Comparison of ENCODE assay signal across 8 mouse cellular contexts in the genomic region with DNA sequence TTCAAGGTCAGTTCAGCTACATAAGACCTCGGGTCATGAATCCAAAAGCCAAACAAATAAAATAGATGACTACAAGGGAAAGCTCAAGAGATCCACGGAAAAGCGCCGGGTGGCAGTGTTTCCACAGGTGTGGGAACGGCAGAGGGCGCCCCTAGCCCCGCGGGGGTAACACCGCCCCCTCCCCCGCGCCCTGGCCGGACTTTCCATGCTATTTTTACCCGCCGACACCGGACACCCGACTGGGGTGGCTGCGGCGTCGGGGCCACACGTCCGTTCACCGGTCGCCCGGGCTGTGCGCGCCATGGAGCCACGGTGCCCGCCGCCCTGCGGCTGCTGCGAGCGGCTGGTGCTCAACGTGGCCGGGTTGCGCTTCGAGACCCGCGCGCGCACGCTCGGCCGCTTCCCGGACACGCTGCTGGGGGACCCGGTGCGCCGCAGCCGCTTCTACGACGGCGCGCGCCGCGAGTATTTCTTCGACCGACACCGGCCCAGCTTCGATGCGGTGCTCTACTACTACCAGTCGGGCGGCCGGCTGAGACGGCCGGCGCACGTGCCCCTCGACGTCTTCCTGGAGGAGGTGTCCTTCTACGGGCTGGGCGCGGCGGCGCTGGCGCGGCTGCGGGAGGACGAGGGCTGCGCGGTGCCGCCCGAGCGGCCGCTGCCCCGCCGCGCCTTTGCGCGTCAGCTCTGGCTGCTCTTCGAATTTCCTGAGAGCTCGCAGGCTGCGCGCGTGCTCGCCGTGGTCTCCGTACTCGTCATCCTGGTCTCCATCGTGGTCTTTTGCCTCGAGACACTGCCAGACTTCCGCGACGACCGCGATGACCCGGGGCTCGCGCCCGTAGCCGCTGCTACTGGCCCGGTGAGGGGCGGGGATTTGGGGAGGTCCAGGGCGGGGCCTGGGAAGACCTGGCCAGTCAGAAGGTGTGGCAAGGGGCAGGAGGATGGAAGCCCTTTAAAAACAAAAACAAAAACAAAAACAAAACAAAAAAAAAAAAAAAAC. TPM values are rescaled to one million over a fixed set of nuclear protein-coding genes. Genes with fewer than 3 reads are reported as not detected.
A peak's percentile ranks its signal among the peaks of the same experiment; 100 is the strongest.
DNase-seq lines count a peak whose midpoint lies in the region; ATAC-seq and TF ChIP-seq lines count a peak whose summit lies in the region.

No protein-coding gene starts in this region.

- WGBS in forebrain, embryonic 12.5 days = 4% methylated on average over 107 of the region's 114 CpGs
- 2% methylated on average over 99 of the region's 114 CpGs for WGBS in hindbrain, embryonic 11.5 days
- WGBS in liver, embryonic 12.5 days (ENCODE audit: insufficient replicate concordance) = 2% methylated on average over 114 of the region's 114 CpGs
- WGBS in olfactory bulb, adult 2 months = 2% methylated on average over 114 of the region's 114 CpGs

- H3K9ac ChIP-seq in forebrain, embryonic 12.5 days = peak overlapping the region; percentile 25; the same call in 1 of the 2 replicates
- H3K9ac ChIP-seq in hindbrain, embryonic 11.5 days (ENCODE audit: low read depth, low read length) = no peak overlapping the region
- H3K9ac ChIP-seq in liver, embryonic 12.5 days = no peak overlapping the region

- H3K4me1 ChIP-seq in forebrain, embryonic 12.5 days = peaks cover 13% of the 10 kb centered on the region
- no peaks in the 10 kb centered on the region; the same call in none of the 2 replicates for H3K4me1 ChIP-seq in hindbrain, embryonic 11.5 days (replicated peaks; ENCODE audit: control insufficient read depth, insufficient read depth, low read length)
- H3K4me1 ChIP-seq in liver, embryonic 12.5 days = peaks cover 8% of the 10 kb centered on the region; the same call in 1 of the 2 replicates
- H3K4me1 ChIP-seq in olfactory bulb, adult 2 months (ENCODE audit: control insufficient read depth, insufficient read depth, low read length) = peaks cover 10% of the 10 kb centered on the region; the same call in 1 of the 2 replicates

- H3K36me3 ChIP-seq in forebrain, embryonic 12.5 days (replicated peaks) = no peaks in the 10 kb centered on the region
- no peaks in the 10 kb centered on the region for H3K36me3 ChIP-seq in hindbrain, embryonic 11.5 days (ENCODE audit: control insufficient read depth, insufficient read depth, low read length)
- H3K36me3 ChIP-seq in liver, embryonic 12.5 days = no peaks in the 10 kb centered on the region

- no peak for ATAC-seq in forebrain, embryonic 12.5 days (ENCODE audit: low FRiP score)
- no peak for ATAC-seq in hindbrain, embryonic 11.5 days (ENCODE audit: low FRiP score)
- ATAC-seq in liver, embryonic 12.5 days = no peak

- H3K4me2 ChIP-seq in forebrain, embryonic 12.5 days = peak overlapping the region; percentile 46
- peak overlapping the region; percentile 39 for H3K4me2 ChIP-seq in hindbrain, embryonic 11.5 days (replicated peaks; ENCODE audit: low read depth, low read length)
- H3K4me2 ChIP-seq in liver, embryonic 12.5 days = peak overlapping the region; percentile 63

- peak overlapping the region; percentile 33 for H3K4me3 ChIP-seq in forebrain, embryonic 12.5 days (replicated peaks)
- H3K4me3 ChIP-seq in hindbrain, embryonic 11.5 days (ENCODE audit: low read depth, low read length) = peak overlapping the region; percentile 27
- peak overlapping the region; percentile 41 for H3K4me3 ChIP-seq in liver, embryonic 12.5 days
- peak overlapping the region; percentile 13 for H3K4me3 ChIP-seq in olfactory bulb, adult 2 months (ENCODE audit: insufficient read depth, low read depth, low read length)

- H3K27ac ChIP-seq in forebrain, embryonic 12.5 days = no peak overlapping the region
- no peak overlapping the region for H3K27ac ChIP-seq in hindbrain, embryonic 11.5 days (ENCODE audit: low read depth, low read length)
- H3K27ac ChIP-seq in liver, embryonic 12.5 days = no peak overlapping the region
- no peak overlapping the region for H3K27ac ChIP-seq in olfactory bulb, adult 2 months (ENCODE audit: insufficient read depth, low read depth, low read length)

- no peak for TF ChIP-seq POLR2A in olfactory bulb, adult 2 months (IDR thresholded peaks at IDR 0.05; ENCODE audit: insufficient read depth, low read depth, low read length)

- intact Hi-C loops in heart, postnatal 25 days (cut with DNase I) = loop anchor here (2.0 kb wide), 1 partner anchor 28 kb away; the partner anchor contains the start of gene Gys1

- H3K27me3 ChIP-seq in forebrain, embryonic 12.5 days = peaks cover 80% of the 10 kb centered on the region
- peaks cover 60% of the 10 kb centered on the region for H3K27me3 ChIP-seq in hindbrain, embryonic 11.5 days (ENCODE audit: control insufficient read depth, insufficient read depth, low read length)
- peaks cover 84% of the 10 kb centered on the region for H3K27me3 ChIP-seq in liver, embryonic 12.5 days (replicated peaks)

- DNase-seq in heart, adult 11 months = peak; percentile 96
- no peak for DNase-seq in heart, postnatal 25 days (ENCODE audit: low spot score)
- peak; percentile 49 for DNase-seq in hindbrain, embryonic 11.5 days (ENCODE audit: low spot score)
- no peak for DNase-seq in right cerebral cortex, adult 18-20 months
- DNase-seq in right cerebral cortex, postnatal 4 days = no peak

- H3K9me3 ChIP-seq in forebrain, embryonic 12.5 days = no peaks in the 10 kb centered on the region
- no peaks in the 10 kb centered on the region for H3K9me3 ChIP-seq in hindbrain, embryonic 11.5 days (ENCODE audit: control insufficient read depth, low read length)
- no peaks in the 10 kb centered on the region for H3K9me3 ChIP-seq in liver, embryonic 12.5 days (replicated peaks)

- TF ChIP-seq CTCF in olfactory bulb, adult 2 months (IDR thresholded peaks at IDR 0.05; ENCODE audit: insufficient read depth, low read depth, low read length) = no peak

RNA-seq across cellular contexts. Expression of gene Kcna7, which starts 1.0 kb away (rescaled TPM):
- 1 to 10 TPM; 3.2 to 3.7 TPM for total RNA-seq in heart, postnatal 25 days (2021)
- polyA plus RNA-seq in forebrain, embryonic 12.5 days (2016; fragmentation: Nextera tagmentation; extraction: Ambion mirVana) = not detected in 2 replicates
- polyA plus RNA-seq in hindbrain, embryonic 11.5 days (2014; fragmentation: Nextera tagmentation; extraction: Ambion mirVana) = 0.11 TPM in 1 of 2 replicates, not detected in the other
- polyA plus RNA-seq in liver, embryonic 12.5 days (2016; fragmentation: Nextera tagmentation; extraction: Ambion mirVana) = 0.05 and 0.10 TPM in 2 replicates
- polyA plus RNA-seq in olfactory bulb, adult 2 months (2012; ENCODE audit: insufficient read depth, insufficient read length, low replicate concordance, missing spikeins) = not detected in 2 replicates

RNA-seq across cellular contexts. Expression of gene Ntf5, which starts 7.0 kb away (rescaled TPM):
- total RNA-seq in heart, postnatal 25 days (2021) = under 1 TPM; 0.14 to 0.39 TPM
- 0.32 and 0.65 TPM in 2 replicates for polyA plus RNA-seq in forebrain, embryonic 12.5 days (2016; fragmentation: Nextera tagmentation; extraction: Ambion mirVana)
- 0.99 and 1.2 TPM in 2 replicates for polyA plus RNA-seq in hindbrain, embryonic 11.5 days (2014; fragmentation: Nextera tagmentation; extraction: Ambion mirVana)
- 0.81 and 0.87 TPM in 2 replicates for polyA plus RNA-seq in liver, embryonic 12.5 days (2016; fragmentation: Nextera tagmentation; extraction: Ambion mirVana)
- not detected in 2 replicates for polyA plus RNA-seq in olfactory bulb, adult 2 months (2012; ENCODE audit: insufficient read depth, insufficient read length, low replicate concordance, missing spikeins)

RNA-seq across cellular contexts. Expression of gene Snrnp70, which starts 10.9 kb away (rescaled TPM):
- total RNA-seq in heart, postnatal 25 days (2021) = 100 to 1,000 TPM; 110 to 111 TPM
- polyA plus RNA-seq in forebrain, embryonic 12.5 days (2016; fragmentation: Nextera tagmentation; extraction: Ambion mirVana) = 313 and 314 TPM in 2 replicates
- 76.5 and 114 TPM in 2 replicates for polyA plus RNA-seq in hindbrain, embryonic 11.5 days (2014; fragmentation: Nextera tagmentation; extraction: Ambion mirVana)
- 170 and 179 TPM in 2 replicates for polyA plus RNA-seq in liver, embryonic 12.5 days (2016; fragmentation: Nextera tagmentation; extraction: Ambion mirVana)
- 1,039 and 1,720 TPM in 2 replicates for polyA plus RNA-seq in olfactory bulb, adult 2 months (2012; ENCODE audit: insufficient read depth, insufficient read length, low replicate concordance, missing spikeins)

RNA-seq across cellular contexts. Expression of gene Lhb, which starts 14.2 kb away (rescaled TPM):
- not detected for total RNA-seq in heart, postnatal 25 days (2021)
- polyA plus RNA-seq in forebrain, embryonic 12.5 days (2016; fragmentation: Nextera tagmentation; extraction: Ambion mirVana) = 0.50 TPM in 1 of 2 replicates, not detected in the other
- 0.47 TPM in 1 of 2 replicates, not detected in the other for polyA plus RNA-seq in hindbrain, embryonic 11.5 days (2014; fragmentation: Nextera tagmentation; extraction: Ambion mirVana)
- polyA plus RNA-seq in liver, embryonic 12.5 days (2016; fragmentation: Nextera tagmentation; extraction: Ambion mirVana) = not detected in 2 replicates
- polyA plus RNA-seq in olfactory bulb, adult 2 months (2012; ENCODE audit: insufficient read depth, insufficient read length, low replicate concordance, missing spikeins) = not detected in 2 replicates

RNA-seq across cellular contexts. Expression of gene Gys1, which starts 28.2 kb away (rescaled TPM):
- 10 to 100 TPM; 93.1 to 98.1 TPM for total RNA-seq in heart, postnatal 25 days (2021)
- 28.7 and 30.7 TPM in 2 replicates for polyA plus RNA-seq in forebrain, embryonic 12.5 days (2016; fragmentation: Nextera tagmentation; extraction: Ambion mirVana)
- 29.2 and 30.6 TPM in 2 replicates for polyA plus RNA-seq in hindbrain, embryonic 11.5 days (2014; fragmentation: Nextera tagmentation; extraction: Ambion mirVana)
- 8.6 and 10.2 TPM in 2 replicates for polyA plus RNA-seq in liver, embryonic 12.5 days (2016; fragmentation: Nextera tagmentation; extraction: Ambion mirVana)
- not detected in 2 replicates for polyA plus RNA-seq in olfactory bulb, adult 2 months (2012; ENCODE audit: insufficient read depth, insufficient read length, low replicate concordance, missing spikeins)

Comparison
In these comparisons a context has a peak if more than half of its experiments do, and no peak if none do; other contexts are left out.
1. DNase-seq: peak in heart, adult 11 months (single experiment) and hindbrain, embryonic 11.5 days (single experiment); none in heart, postnatal 25 days (single experiment), right cerebral cortex, adult 18-20 months (single experiment) and right cerebral cortex, postnatal 4 days (single experiment).
2. Peak in every context shown above with its lines, with median percentiles within 50 percentile points of each other: H3K4me2 ChIP-seq and H3K4me3 ChIP-seq.